Mouse (Mus musculus): ENCODE measurements around the gene Vwce.

- no peak for TF ChIP-seq POLR2A (IDR thresholded peaks at IDR 0.05; ENCODE audit: low read depth, low read length)
- no peak for TF ChIP-seq CTCF (IDR thresholded peaks at IDR 0.05; ENCODE audit: extremely low read depth, insufficient read length, insufficient replicate concordance, low read depth, low read length)
These were observed 14.1 kb downstream of the Vwce start for GRCm38 (mm10) chr19:10648156-10648555.
